Mouse (Mus musculus): Measurements from ENCODE around the gene Tnfrsf13c. TPM values are rescaled to one million over a fixed set of nuclear protein-coding genes. Genes with fewer than 3 reads are reported as not detected.

The Tnfrsf13c gene
- total and polyA plus RNA-seq, 2 experiments from 2014 or later = 0.24 to 0.44 TPM

- H3K27me3 ChIP-seq (ENCODE audit: insufficient read depth, low read length) = peaks cover 8% of the 10 kb centered on the region; the same call in 1 of the 2 replicates
- no peak for TF ChIP-seq CTCF (IDR thresholded peaks at IDR 0.05; ENCODE audit: low read depth)
- no peaks in the 10 kb centered on the region for H3K9me3 ChIP-seq (ENCODE audit: low read length)
- no peak for DNase-seq
- 95% methylated on average over 10 of the region's 10 CpGs for WGBS
- no peak overlapping the region for H3K4me2 ChIP-seq (ENCODE audit: low read depth)
- no peak overlapping the region for H3K4me3 ChIP-seq (ENCODE audit: low read depth, low read length)
- no peak overlapping the region for H3K9ac ChIP-seq
- no peaks in the 10 kb centered on the region for H3K4me1 ChIP-seq (ENCODE audit: insufficient read depth)
- H3K27ac ChIP-seq (ENCODE audit: low read depth, low read length) = no peak overlapping the region
- H3K36me3 ChIP-seq (ENCODE audit: insufficient read depth) = peaks cover 79% of the 10 kb centered on the region
- ATAC-seq = no peak
These were observed 21.1 kb downstream of the Tnfrsf13c start for GRCm38 (mm10) chr15:82203090-82203489.

- no peak for ATAC-seq
- TF ChIP-seq CTCF (IDR thresholded peaks at IDR 0.05; ENCODE audit: low read depth) = no peak
- no peak for DNase-seq
- Histone ChIP-seq H3K9me3 (ENCODE audit: low read length) (no peaks in the 10 kb centered on the region), H3K9ac (no peak overlapping the region), H3K4me3 (ENCODE audit: low read depth, low read length) (no peak overlapping the region), H3K4me1 (ENCODE audit: insufficient read depth) (no peaks in the 10 kb centered on the region), H3K4me2 (ENCODE audit: low read depth) (no peak overlapping the region), H3K36me3 (ENCODE audit: insufficient read depth) (peaks cover 89% of the 10 kb centered on the region), H3K27me3 (ENCODE audit: insufficient read depth, low read length) (peaks cover 8% of the 10 kb centered on the region; the same call in 1 of the 2 replicates), H3K27ac (ENCODE audit: low read depth, low read length) (no peak overlapping the region)
- WGBS = 92% methylated on average over 6 of the region's 6 CpGs
These were observed 22.1 kb downstream of the Tnfrsf13c start for GRCm38 (mm10) chr15:82202086-82202485.

- TF ChIP-seq CTCF (IDR thresholded peaks at IDR 0.05; ENCODE audit: low read depth) = no peak
- no peaks in the 10 kb centered on the region for H3K9me3 ChIP-seq (ENCODE audit: low read length)
- H3K36me3 ChIP-seq (ENCODE audit: insufficient read depth) = peaks cover 97% of the 10 kb centered on the region
- ATAC-seq (no peak), DNase-seq (no peak)
- 88% methylated on average over 12 of the region's 12 CpGs for WGBS
- H3K27ac ChIP-seq (ENCODE audit: low read depth, low read length) = no peak overlapping the region
- no peak overlapping the region for H3K4me2 ChIP-seq (ENCODE audit: low read depth)
- no peaks in the 10 kb centered on the region for H3K27me3 ChIP-seq (ENCODE audit: insufficient read depth, low read length)
- H3K4me1 ChIP-seq (ENCODE audit: insufficient read depth) = no peaks in the 10 kb centered on the region
- no peak overlapping the region for H3K9ac ChIP-seq
- no peak overlapping the region for H3K4me3 ChIP-seq (ENCODE audit: low read depth, low read length)
These were observed 24.6 kb downstream of the Tnfrsf13c start for GRCm38 (mm10) chr15:82199546-82199945.

GRCm38 (mm10) chr15:82198342-82198741 lies 25.8 kb downstream of the Tnfrsf13c start:
- H3K27ac ChIP-seq (ENCODE audit: low read depth, low read length) = no peak overlapping the region
- no peaks in the 10 kb centered on the region for H3K4me1 ChIP-seq (ENCODE audit: insufficient read depth)
- DNase-seq = no peak
- no peak overlapping the region for H3K4me3 ChIP-seq (ENCODE audit: low read depth, low read length)
- H3K4me2 ChIP-seq (ENCODE audit: low read depth) = no peak overlapping the region
- no peak for ATAC-seq
- no peaks in the 10 kb centered on the region for H3K27me3 ChIP-seq (ENCODE audit: insufficient read depth, low read length)
- H3K9me3 ChIP-seq (ENCODE audit: low read length) = no peaks in the 10 kb centered on the region
- H3K9ac ChIP-seq = no peak overlapping the region
- TF ChIP-seq CTCF (IDR thresholded peaks at IDR 0.05; ENCODE audit: low read depth) = no peak
- WGBS = 88% methylated on average over 7 of the region's 7 CpGs
- peaks cover 93% of the 10 kb centered on the region for H3K36me3 ChIP-seq (ENCODE audit: insufficient read depth)

- Histone ChIP-seq H3K4me3 (ENCODE audit: low read depth, low read length) (no peak overlapping the region), H3K4me1 (ENCODE audit: insufficient read depth) (no peaks in the 10 kb centered on the region), H3K36me3 (ENCODE audit: insufficient read depth) (peaks cover 93% of the 10 kb centered on the region), H3K27ac (ENCODE audit: low read depth, low read length) (no peak overlapping the region), H3K4me2 (ENCODE audit: low read depth) (no peak overlapping the region), H3K9ac (no peak overlapping the region), H3K9me3 (ENCODE audit: low read length) (no peaks in the 10 kb centered on the region), H3K27me3 (ENCODE audit: insufficient read depth, low read length) (no peaks in the 10 kb centered on the region)
- no peak for ATAC-seq
- 89% methylated on average over 11 of the region's 11 CpGs for WGBS
- no peak for DNase-seq
- TF ChIP-seq CTCF (IDR thresholded peaks at IDR 0.05; ENCODE audit: low read depth) = no peak
These were observed 26.2 kb downstream of the Tnfrsf13c start for GRCm38 (mm10) chr15:82197937-82198336.

- 92% methylated on average over 10 of the region's 10 CpGs for WGBS
- H3K9me3 ChIP-seq (ENCODE audit: low read length) = no peaks in the 10 kb centered on the region
These were observed 26.9 kb downstream of the Tnfrsf13c start for GRCm38 (mm10) chr15:82197246-82197750.

GRCm38 (mm10) chr15:82196300-82196699 lies 27.9 kb downstream of the Tnfrsf13c start:
- Histone ChIP-seq H3K9ac (no peak overlapping the region), H3K36me3 (ENCODE audit: insufficient read depth) (peaks cover 94% of the 10 kb centered on the region), H3K4me1 (ENCODE audit: insufficient read depth) (no peaks in the 10 kb centered on the region), H3K9me3 (ENCODE audit: low read length) (no peaks in the 10 kb centered on the region), H3K4me3 (ENCODE audit: low read depth, low read length) (no peak overlapping the region), H3K4me2 (ENCODE audit: low read depth) (no peak overlapping the region), H3K27me3 (ENCODE audit: insufficient read depth, low read length) (no peaks in the 10 kb centered on the region), H3K27ac (ENCODE audit: low read depth, low read length) (no peak overlapping the region)
- 90% methylated on average over 12 of the region's 12 CpGs for WGBS
- TF ChIP-seq CTCF (IDR thresholded peaks at IDR 0.05; ENCODE audit: low read depth) = no peak
- ATAC-seq = no peak
- no peak for DNase-seq

More at GRCm38 (mm10) chr15:82197246-82197750, 26.9 kb downstream of the Tnfrsf13c start:
- Histone ChIP-seq H3K4me3 (ENCODE audit: low read depth, low read length) (no peak overlapping the region), H3K36me3 (ENCODE audit: insufficient read depth) (peaks cover 93% of the 10 kb centered on the region), H3K9ac (no peak overlapping the region), H3K27ac (ENCODE audit: low read depth, low read length) (no peak overlapping the region), H3K27me3 (ENCODE audit: insufficient read depth, low read length) (no peaks in the 10 kb centered on the region), H3K4me1 (ENCODE audit: insufficient read depth) (no peaks in the 10 kb centered on the region), H3K4me2 (ENCODE audit: low read depth) (no peak overlapping the region)
- DNase-seq (no peak), ATAC-seq (no peak)
- no peak for TF ChIP-seq CTCF (IDR thresholded peaks at IDR 0.05; ENCODE audit: low read depth)

Data from forebrain, postnatal 0 days (tissue).